Mouse (Mus musculus): ENCODE measurements at regions not wholly inside any gene's neighbourhood (a gene's known extent, or its start where the extent isn't known, plus 50 kb on each side); places are given as distances from the start of the nearest gene placed in this dataset.

- H3K27ac ChIP-seq (ENCODE audit: low read depth, low read length) = no peak overlapping the region
- 43% methylated on average over 15 of the region's 15 CpGs for WGBS (ENCODE audit: insufficient replicate concordance)
- ATAC-seq (replicated peaks; ENCODE audit: insufficient number of reproducible peaks, low FRiP score, low TSS enrichment) = peak; percentile 69
Measured at GRCm38 (mm10) chr10:29693009-29693935, 157.6 kb upstream of the Rspo3 start.

GRCm38 (mm10) chr10:29689529-29689928 lies 153.9 kb upstream of the Rspo3 start:
- Histone ChIP-seq H3K27me3 (ENCODE audit: control insufficient read depth, insufficient read depth, low read length) (no peaks in the 10 kb centered on the region), H3K36me3 (ENCODE audit: control insufficient read depth, insufficient read depth, low read length) (no peaks in the 10 kb centered on the region), H3K27ac (ENCODE audit: low read depth, low read length) (no peak overlapping the region), H3K9ac (ENCODE audit: low read depth, low read length) (no peak overlapping the region), H3K9me3 (replicated peaks; ENCODE audit: control insufficient read depth, low read length) (no peaks in the 10 kb centered on the region), H3K4me1 (ENCODE audit: control insufficient read depth, insufficient read depth, low read length) (no peaks in the 10 kb centered on the region), H3K4me3 (ENCODE audit: low read depth, low read length) (no peak overlapping the region), H3K4me2 (no peak overlapping the region)
- no peak for ATAC-seq (replicated peaks; ENCODE audit: insufficient number of reproducible peaks, low FRiP score, low TSS enrichment)
- 71% methylated on average over 3 of the region's 3 CpGs for WGBS (ENCODE audit: insufficient replicate concordance)

More at GRCm38 (mm10) chr10:29693009-29693935, 157.6 kb upstream of the Rspo3 start:
- Histone ChIP-seq H3K4me1 (ENCODE audit: control insufficient read depth, insufficient read depth, low read length) (no peaks in the 10 kb centered on the region), H3K9ac (ENCODE audit: low read depth, low read length) (no peak overlapping the region), H3K4me2 (no peak overlapping the region), H3K27me3 (ENCODE audit: control insufficient read depth, insufficient read depth, low read length) (no peaks in the 10 kb centered on the region), H3K4me3 (ENCODE audit: low read depth, low read length) (no peak overlapping the region), H3K36me3 (ENCODE audit: control insufficient read depth, insufficient read depth, low read length) (no peaks in the 10 kb centered on the region), H3K9me3 (replicated peaks; ENCODE audit: control insufficient read depth, low read length) (no peaks in the 10 kb centered on the region)

GRCm38 (mm10) chr10:29686982-29687381 lies 151.3 kb upstream of the Rspo3 start:
- Histone ChIP-seq H3K27me3 (ENCODE audit: control insufficient read depth, insufficient read depth, low read length) (no peaks in the 10 kb centered on the region), H3K9ac (ENCODE audit: low read depth, low read length) (no peak overlapping the region), H3K4me1 (ENCODE audit: control insufficient read depth, insufficient read depth, low read length) (no peaks in the 10 kb centered on the region), H3K36me3 (ENCODE audit: control insufficient read depth, insufficient read depth, low read length) (no peaks in the 10 kb centered on the region), H3K9me3 (replicated peaks; ENCODE audit: control insufficient read depth, low read length) (no peaks in the 10 kb centered on the region), H3K4me3 (ENCODE audit: low read depth, low read length) (no peak overlapping the region), H3K27ac (ENCODE audit: low read depth, low read length) (no peak overlapping the region), H3K4me2 (no peak overlapping the region)
- WGBS (ENCODE audit: insufficient replicate concordance) = 71% methylated on average over 5 of the region's 5 CpGs
- no peak for ATAC-seq (replicated peaks; ENCODE audit: insufficient number of reproducible peaks, low FRiP score, low TSS enrichment)

- Histone ChIP-seq H3K36me3 (ENCODE audit: control insufficient read depth, insufficient read depth, low read length) (no peaks in the 10 kb centered on the region), H3K27ac (ENCODE audit: low read depth, low read length) (no peak overlapping the region), H3K9me3 (replicated peaks; ENCODE audit: control insufficient read depth, low read length) (no peaks in the 10 kb centered on the region), H3K4me2 (no peak overlapping the region), H3K27me3 (ENCODE audit: control insufficient read depth, insufficient read depth, low read length) (no peaks in the 10 kb centered on the region), H3K9ac (ENCODE audit: low read depth, low read length) (no peak overlapping the region), H3K4me3 (ENCODE audit: low read depth, low read length) (no peak overlapping the region), H3K4me1 (ENCODE audit: control insufficient read depth, insufficient read depth, low read length) (no peaks in the 10 kb centered on the region)
- no peak for ATAC-seq (replicated peaks; ENCODE audit: insufficient number of reproducible peaks, low FRiP score, low TSS enrichment)
- WGBS (ENCODE audit: insufficient replicate concordance) = 43% methylated on average over 3 of the region's 3 CpGs
Measured at GRCm38 (mm10) chr10:29674377-29674776, 138.7 kb upstream of the Rspo3 start.

- Histone ChIP-seq H3K27ac (ENCODE audit: low read depth, low read length) (no peak overlapping the region), H3K9ac (ENCODE audit: low read depth, low read length) (no peak overlapping the region), H3K27me3 (ENCODE audit: control insufficient read depth, insufficient read depth, low read length) (no peaks in the 10 kb centered on the region), H3K4me3 (ENCODE audit: low read depth, low read length) (no peak overlapping the region), H3K9me3 (replicated peaks; ENCODE audit: control insufficient read depth, low read length) (no peaks in the 10 kb centered on the region), H3K4me1 (ENCODE audit: control insufficient read depth, insufficient read depth, low read length) (no peaks in the 10 kb centered on the region), H3K36me3 (ENCODE audit: control insufficient read depth, insufficient read depth, low read length) (no peaks in the 10 kb centered on the region), H3K4me2 (no peak overlapping the region)
- 70% methylated on average over 1 of the region's 1 CpGs for WGBS (ENCODE audit: insufficient replicate concordance)
- ATAC-seq (replicated peaks; ENCODE audit: insufficient number of reproducible peaks, low FRiP score, low TSS enrichment) = no peak
Measured at GRCm38 (mm10) chr10:29661752-29662151, 126.1 kb upstream of the Rspo3 start.

- Histone ChIP-seq H3K9me3 (replicated peaks; ENCODE audit: control insufficient read depth, low read length) (no peaks in the 10 kb centered on the region), H3K4me1 (ENCODE audit: control insufficient read depth, insufficient read depth, low read length) (no peaks in the 10 kb centered on the region), H3K27ac (ENCODE audit: low read depth, low read length) (no peak overlapping the region), H3K27me3 (ENCODE audit: control insufficient read depth, insufficient read depth, low read length) (no peaks in the 10 kb centered on the region), H3K36me3 (ENCODE audit: control insufficient read depth, insufficient read depth, low read length) (no peaks in the 10 kb centered on the region), H3K4me3 (ENCODE audit: low read depth, low read length) (no peak overlapping the region), H3K9ac (ENCODE audit: low read depth, low read length) (no peak overlapping the region), H3K4me2 (no peak overlapping the region)
- 71% methylated on average over 1 of the region's 1 CpGs for WGBS (ENCODE audit: insufficient replicate concordance)
- no peak for ATAC-seq (replicated peaks; ENCODE audit: insufficient number of reproducible peaks, low FRiP score, low TSS enrichment)
Measured at GRCm38 (mm10) chr10:29640249-29640648, 104.6 kb upstream of the Rspo3 start.

GRCm38 (mm10) chr10:29635828-29636227 lies 100.2 kb upstream of the Rspo3 start:
- Histone ChIP-seq H3K4me1 (ENCODE audit: control insufficient read depth, insufficient read depth, low read length) (no peaks in the 10 kb centered on the region), H3K27me3 (ENCODE audit: control insufficient read depth, insufficient read depth, low read length) (no peaks in the 10 kb centered on the region), H3K27ac (ENCODE audit: low read depth, low read length) (no peak overlapping the region), H3K36me3 (ENCODE audit: control insufficient read depth, insufficient read depth, low read length) (no peaks in the 10 kb centered on the region), H3K9ac (ENCODE audit: low read depth, low read length) (no peak overlapping the region), H3K4me2 (no peak overlapping the region), H3K9me3 (replicated peaks; ENCODE audit: control insufficient read depth, low read length) (no peaks in the 10 kb centered on the region), H3K4me3 (ENCODE audit: low read depth, low read length) (no peak overlapping the region)
- 63% methylated on average over 5 of the region's 5 CpGs for WGBS (ENCODE audit: insufficient replicate concordance)
- ATAC-seq (replicated peaks; ENCODE audit: insufficient number of reproducible peaks, low FRiP score, low TSS enrichment) = no peak

- Histone ChIP-seq H3K27me3 (ENCODE audit: control insufficient read depth, insufficient read depth, low read length) (no peaks in the 10 kb centered on the region), H3K27ac (ENCODE audit: low read depth, low read length) (no peak overlapping the region), H3K4me3 (ENCODE audit: low read depth, low read length) (no peak overlapping the region), H3K36me3 (ENCODE audit: control insufficient read depth, insufficient read depth, low read length) (no peaks in the 10 kb centered on the region), H3K4me1 (ENCODE audit: control insufficient read depth, insufficient read depth, low read length) (no peaks in the 10 kb centered on the region), H3K9me3 (replicated peaks; ENCODE audit: control insufficient read depth, low read length) (no peaks in the 10 kb centered on the region), H3K9ac (ENCODE audit: low read depth, low read length) (no peak overlapping the region), H3K4me2 (no peak overlapping the region)
- 46% methylated on average over 4 of the region's 4 CpGs for WGBS (ENCODE audit: insufficient replicate concordance)
- no peak for ATAC-seq (replicated peaks; ENCODE audit: insufficient number of reproducible peaks, low FRiP score, low TSS enrichment)
Measured at GRCm38 (mm10) chr10:29595455-29595854, 59.8 kb upstream of the Rspo3 start.

GRCm38 (mm10) chr10:29594969-29595368 lies 59.3 kb upstream of the Rspo3 start:
- H3K4me3 ChIP-seq (ENCODE audit: low read depth, low read length) = no peak overlapping the region
- no peaks in the 10 kb centered on the region for H3K9me3 ChIP-seq (replicated peaks; ENCODE audit: control insufficient read depth, low read length)
- no peak overlapping the region for H3K9ac ChIP-seq (ENCODE audit: low read depth, low read length)
- H3K4me2 ChIP-seq = no peak overlapping the region
- 78% methylated on average over 1 of the region's 1 CpGs for WGBS (ENCODE audit: insufficient replicate concordance)
- no peak for ATAC-seq (replicated peaks; ENCODE audit: insufficient number of reproducible peaks, low FRiP score, low TSS enrichment)
- no peaks in the 10 kb centered on the region for H3K36me3 ChIP-seq (ENCODE audit: control insufficient read depth, insufficient read depth, low read length)
- no peaks in the 10 kb centered on the region for H3K4me1 ChIP-seq (ENCODE audit: control insufficient read depth, insufficient read depth, low read length)
- no peak overlapping the region for H3K27ac ChIP-seq (ENCODE audit: low read depth, low read length)
- H3K27me3 ChIP-seq (ENCODE audit: control insufficient read depth, insufficient read depth, low read length) = no peaks in the 10 kb centered on the region

All from heart, embryonic 11.5 days (tissue).